In genomic region chr4:32683061-32683582, GRCm38 (mm10) we compare ENCODE assay signal across 25 mouse cellular contexts.
"Had no signal": no experiment of that assay in that cellular context is flagged by ENCODE, and none has a peak within 500 bp of the region (broad histone marks: within the 10 kb centered on the region; RNA-seq: fewer than 3 reads in every experiment).

No protein-coding gene starts in this region.

- ATAC-seq: forebrain, embryonic 13.5 days; forebrain, embryonic 14.5 days; forebrain, embryonic 15.5 days; forebrain, embryonic 16.5 days; forebrain, postnatal 0 days had no signal

- DNase-seq: cerebellum, adult 18-20 months; cerebellum, adult 2 months; cerebellum, adult 8-10 months; cerebellum, adult 9-11 months; cerebellum, postnatal 25 days; cerebellum, postnatal 36 days; embryo, embryonic 11 days; forebrain, postnatal 0 days; gastrocnemius, adult 2 months; gastrocnemius, postnatal 10 days; gastrocnemius, postnatal 14 days; gastrocnemius, postnatal 25 days; gastrocnemius, postnatal 36 days; heart, adult 11 months had no signal

- H3K4me1 ChIP-seq: embryonic facial prominence, embryonic 10.5 days; embryonic facial prominence, embryonic 12.5 days; embryonic facial prominence, embryonic 13.5 days; embryonic facial prominence, embryonic 15.5 days; forebrain, embryonic 10.5 days; forebrain, embryonic 12.5 days; forebrain, embryonic 13.5 days; forebrain, embryonic 15.5 days had no signal

- H3K27ac ChIP-seq: embryonic facial prominence, embryonic 10.5 days; embryonic facial prominence, embryonic 12.5 days; embryonic facial prominence, embryonic 13.5 days; embryonic facial prominence, embryonic 15.5 days; forebrain, embryonic 10.5 days; forebrain, embryonic 12.5 days; forebrain, embryonic 13.5 days; forebrain, embryonic 15.5 days; gastrocnemius, adult 2 months had no signal

- H3K4me3 ChIP-seq: embryonic facial prominence, embryonic 10.5 days; embryonic facial prominence, embryonic 12.5 days; embryonic facial prominence, embryonic 13.5 days; embryonic facial prominence, embryonic 15.5 days; erythroblast, embryonic 14.5 days; forebrain, embryonic 10.5 days; forebrain, embryonic 12.5 days; forebrain, embryonic 13.5 days; forebrain, embryonic 15.5 days; gastrocnemius, adult 2 months had no signal

- H3K4me2 ChIP-seq: embryonic facial prominence, embryonic 12.5 days; embryonic facial prominence, embryonic 13.5 days; embryonic facial prominence, embryonic 15.5 days; forebrain, embryonic 12.5 days; forebrain, embryonic 13.5 days; forebrain, embryonic 15.5 days had no signal

- H3K9ac ChIP-seq: embryonic facial prominence, embryonic 12.5 days; embryonic facial prominence, embryonic 13.5 days; embryonic facial prominence, embryonic 15.5 days; forebrain, embryonic 12.5 days; forebrain, embryonic 13.5 days; forebrain, embryonic 15.5 days; forebrain, postnatal 0 days had no signal

- H3K9me3 ChIP-seq: embryonic facial prominence, embryonic 10.5 days; embryonic facial prominence, embryonic 12.5 days; embryonic facial prominence, embryonic 13.5 days; embryonic facial prominence, embryonic 15.5 days; forebrain, embryonic 10.5 days; forebrain, embryonic 12.5 days; forebrain, embryonic 13.5 days; forebrain, embryonic 15.5 days had no signal

- H3K27me3 ChIP-seq: embryonic facial prominence, embryonic 12.5 days; embryonic facial prominence, embryonic 13.5 days; embryonic facial prominence, embryonic 15.5 days; forebrain, embryonic 12.5 days; forebrain, embryonic 13.5 days; forebrain, embryonic 15.5 days had no signal
